Mouse (Mus musculus): ENCODE data around the gene Pclo. TPM values are rescaled to one million over a fixed set of nuclear protein-coding genes. Genes with fewer than 3 reads are reported as not detected.
"Not testable (repeated sequence)": the region's sequence is repeated elsewhere in the genome, so short reads cannot be mapped to it uniquely, and the experiment has no call there.

Pclo gene
- polyA plus RNA-seq, 1 experiment from 2014 or later = 0.13 TPM

DNA sequence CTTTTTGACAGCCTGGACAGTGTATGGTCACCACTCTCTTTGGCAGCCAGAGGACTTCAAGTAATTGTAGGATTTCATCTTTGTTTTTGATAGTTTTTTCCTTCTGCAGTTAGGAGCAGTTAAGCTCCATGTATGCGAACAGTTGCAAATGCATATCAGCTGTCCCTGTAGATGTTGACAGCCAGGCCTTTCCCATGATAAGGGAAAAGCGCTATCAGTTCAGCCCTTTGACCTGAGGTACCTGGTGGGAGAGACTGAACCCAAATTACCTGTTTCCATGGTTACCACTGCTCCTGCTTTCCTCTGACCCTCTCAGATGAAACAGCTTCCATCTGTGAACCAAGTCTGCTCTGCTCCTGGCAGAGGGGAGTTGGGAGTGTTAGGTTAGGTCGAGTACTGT is 377.5 kb downstream of the Pclo start:
- H3K27me3 ChIP-seq (replicated peaks; ENCODE audit: insufficient read depth, low read length) = no peaks in the 10 kb centered on the region
- H3K4me2 ChIP-seq (replicated peaks; ENCODE audit: low read depth, low read length) = no peak overlapping the region
- no peak for TF ChIP-seq EP300 (IDR thresholded peaks at IDR 0.05)
- TF ChIP-seq CTCF (IDR thresholded peaks at IDR 0.05) = no peak
- no peaks in the 10 kb centered on the region for H3K36me3 ChIP-seq (ENCODE audit: insufficient read depth, low read length)
- no peak overlapping the region for H3K4me3 ChIP-seq (ENCODE audit: low read depth, low read length)
- no peaks in the 10 kb centered on the region for H3K4me1 ChIP-seq (ENCODE audit: insufficient read depth, low read depth, low read length)
- H3K27ac ChIP-seq (ENCODE audit: low read length) = no peak overlapping the region
- no peaks in the 10 kb centered on the region for H3K9me3 ChIP-seq (ENCODE audit: low read length)
- no peak for DNase-seq (ENCODE audit: low spot score)
- H3K9ac ChIP-seq (replicated peaks; ENCODE audit: low read depth) = no peak overlapping the region
- WGBS = 45% methylated on average over 3 of the region's 3 CpGs
- ATAC-seq = no peak

- not testable (repeated sequence) for H3K9ac ChIP-seq (replicated peaks; ENCODE audit: low read depth)
Observed at GRCm38 (mm10) chr5:14903539-14903938, 388.8 kb downstream of the Pclo start.

More at GRCm38 (mm10) chr5:14903539-14903938, 388.8 kb downstream of the Pclo start:
- not testable (repeated sequence) for DNase-seq (ENCODE audit: low spot score); H3K4me2 ChIP-seq (replicated peaks; ENCODE audit: low read depth, low read length); H3K27me3 ChIP-seq (replicated peaks; ENCODE audit: insufficient read depth, low read length); H3K4me3 ChIP-seq (ENCODE audit: low read depth, low read length); H3K4me1 ChIP-seq (ENCODE audit: insufficient read depth, low read depth, low read length); H3K27ac ChIP-seq (ENCODE audit: low read length); ATAC-seq; H3K36me3 ChIP-seq (ENCODE audit: insufficient read depth, low read length); H3K9me3 ChIP-seq (ENCODE audit: low read length)
- 13% methylated on average over 3 of the region's 3 CpGs for WGBS

All from lung, postnatal 0 days (tissue).